Mouse (Mus musculus) liver, embryonic 11.5 days (tissue): ENCODE results near the gene Ess2. TPM values are rescaled to one million over a fixed set of nuclear protein-coding genes. Genes with fewer than 3 reads are reported as not detected.

Source experiments
- ATAC-seq: fragments of 200-750 bp; cut with Nextera tagmentation; replicated peaks from 2 replicates; pipeline ENCODE4 v1.8.0; 2017; ENCODE audit warnings: moderate number of reproducible peaks, mild to moderate bottlenecking, moderate TSS enrichment, moderate library complexity; ENCODE audit not compliant: low FRiP score
- DNase-seq: peaks from one replicate; pipeline ENCODE4 v3.0.0-alpha.2; 2017; ENCODE audit warnings: low spot score
- H3K27ac ChIP-seq: fragments of 300-500 bp; sonication (generic); 2 replicates; pipeline ENCODE4 v1.5.1; 2014; ENCODE audit warnings: mild to moderate bottlenecking, low read depth, low read length, control low read depth
- H3K27me3 ChIP-seq: fragments of 300-500 bp; sonication (generic); replicated peaks from 2 replicates; pipeline ENCODE4 v1.6.1; 2014; ENCODE audit warnings: low read length, mixed read lengths; ENCODE audit not compliant: control insufficient read depth, insufficient read depth
- H3K36me3 ChIP-seq: fragments of 300-500 bp; sonication (generic); 2 replicates; pipeline ENCODE4 v1.6.1; 2014; ENCODE audit warnings: mild to moderate bottlenecking, low read length, moderate library complexity, mixed read lengths; ENCODE audit not compliant: control insufficient read depth, insufficient read depth
- H3K4me1 ChIP-seq: fragments of 300-500 bp; sonication (generic); replicated peaks from 2 replicates; pipeline ENCODE4 v1.6.1; 2014; ENCODE audit warnings: low read length, mixed read lengths; ENCODE audit not compliant: control insufficient read depth, insufficient read depth
- H3K4me2 ChIP-seq: fragments of 300-500 bp; sonication (generic); 2 replicates; pipeline ENCODE4 v1.6.1; 2014; ENCODE audit warnings: mild to moderate bottlenecking, control low read depth, moderate library complexity
- H3K4me3 ChIP-seq: fragments of 300-500 bp; sonication (generic); 2 replicates; pipeline ENCODE4 v1.5.1; 2014; ENCODE audit warnings: low read depth, low read length, control low read depth
- H3K9ac ChIP-seq: fragments of 300-500 bp; sonication (generic); 2 replicates; pipeline ENCODE4 v1.6.1; 2014; ENCODE audit warnings: low read depth, low read length, control low read depth
- H3K9me3 ChIP-seq: fragments of 300-500 bp; sonication (generic); 2 replicates; pipeline ENCODE4 v1.6.1; 2016; ENCODE audit warnings: low read length, inconsistent platforms, mixed read lengths; ENCODE audit not compliant: control insufficient read depth
- WGBS: fragments of 180-500 bp; shearing (Covaris S2); extraction: QIAGEN DNeasy Blood & Tissue Kit; methylation state at CpG from one replicate; pipeline ENCODE4 v1.1.7; 2014; 5-methylcytosine and 5-hydroxymethylcytosine counted together
- polyA plus RNA-seq: library from polyadenylated mRNA; unstranded; fragments of >200 nt; fragmentation: Nextera tagmentation; extraction: Ambion mirVana; gene quantifications from 2 replicates; pipeline ENCODE4 v1.2.1, GENCODE M21; 2014

Gene Ess2
- polyA plus RNA-seq, 1 experiment from 2014 or later = 26.4 TPM

GRCm38 (mm10) chr16:17858592-17858991 lies 52.6 kb downstream of the Ess2 start:
- Histone ChIP-seq H3K9ac (no peak overlapping the region), H3K4me3 (no peak overlapping the region), H3K36me3 (peaks cover 39% of the 10 kb centered on the region), H3K4me2 (no peak overlapping the region), H3K4me1 (no peaks in the 10 kb centered on the region), H3K27ac (no peak overlapping the region), H3K9me3 (no peaks in the 10 kb centered on the region), H3K27me3 (no peaks in the 10 kb centered on the region)
- DNase-seq (no peak), ATAC-seq (no peak)

GRCm38 (mm10) chr16:17857157-17857556 lies 54.0 kb downstream of the Ess2 start:
- no peak overlapping the region for H3K9ac ChIP-seq

GRCm38 (mm10) chr16:17853263-17853662 lies 57.9 kb downstream of the Ess2 start:
- peaks cover 50% of the 10 kb centered on the region for H3K36me3 ChIP-seq
- no peaks in the 10 kb centered on the region for H3K4me1 ChIP-seq

More at GRCm38 (mm10) chr16:17857157-17857556, 54.0 kb downstream of the Ess2 start:
- no peaks in the 10 kb centered on the region for H3K4me1 ChIP-seq
- no peaks in the 10 kb centered on the region for H3K9me3 ChIP-seq
- ATAC-seq = no peak
- no peak for DNase-seq
- no peak overlapping the region for H3K4me3 ChIP-seq
- H3K27me3 ChIP-seq = no peaks in the 10 kb centered on the region
- H3K4me2 ChIP-seq = no peak overlapping the region
- H3K36me3 ChIP-seq = peaks cover 41% of the 10 kb centered on the region
- WGBS = 89% methylated on average over 7 of the region's 7 CpGs
- no peak overlapping the region for H3K27ac ChIP-seq

GRCm38 (mm10) chr16:17851860-17852259 lies 59.3 kb downstream of the Ess2 start:
- WGBS = 97% methylated on average over 1 of the region's 1 CpGs
- H3K36me3 ChIP-seq = peaks cover 42% of the 10 kb centered on the region
- ATAC-seq = no peak
- no peak overlapping the region for H3K4me3 ChIP-seq
- H3K4me2 ChIP-seq = no peak overlapping the region
- no peaks in the 10 kb centered on the region for H3K4me1 ChIP-seq
- H3K27ac ChIP-seq = no peak overlapping the region
- no peaks in the 10 kb centered on the region for H3K9me3 ChIP-seq
- DNase-seq = no peak
- no peaks in the 10 kb centered on the region for H3K27me3 ChIP-seq
- H3K9ac ChIP-seq = no peak overlapping the region

More at GRCm38 (mm10) chr16:17853263-17853662, 57.9 kb downstream of the Ess2 start:
- no peak for DNase-seq
- Histone ChIP-seq H3K9me3 (no peaks in the 10 kb centered on the region), H3K4me3 (no peak overlapping the region), H3K27ac (no peak overlapping the region), H3K9ac (no peak overlapping the region), H3K27me3 (no peaks in the 10 kb centered on the region), H3K4me2 (no peak overlapping the region)
- WGBS = 87% methylated on average over 2 of the region's 2 CpGs
- no peak for ATAC-seq

GRCm38 (mm10) chr16:17851331-17851730 lies 59.8 kb downstream of the Ess2 start:
- Histone ChIP-seq H3K27me3 (no peaks in the 10 kb centered on the region), H3K36me3 (peaks cover 39% of the 10 kb centered on the region), H3K4me2 (no peak overlapping the region), H3K4me3 (no peak overlapping the region), H3K4me1 (no peaks in the 10 kb centered on the region), H3K9me3 (no peaks in the 10 kb centered on the region), H3K27ac (no peak overlapping the region), H3K9ac (no peak overlapping the region)
- DNase-seq (no peak), ATAC-seq (no peak)
- WGBS = 96% methylated on average over 5 of the region's 5 CpGs

Other genes with a start within 250 kb of the Ess2 start
- gene Med15, start 178.5 kb downstream of the Ess2 start, polyA plus RNA-seq = 44.8 and 46.7 TPM in 2 replicates
- gene Klhl22, start 151.7 kb downstream of the Ess2 start, polyA plus RNA-seq = 47.5 and 49.3 TPM in 2 replicates
- gene Scarf2, start 114.1 kb downstream of the Ess2 start, polyA plus RNA-seq = 5.8 and 6.9 TPM in 2 replicates
- gene B830017H08Rik, start 78.2 kb downstream of the Ess2 start, polyA plus RNA-seq = not detected in 2 replicates
- gene Car15, start 73.0 kb downstream of the Ess2 start, polyA plus RNA-seq = 1.1 and 1.9 TPM in 2 replicates
- 0.18 and 0.25 TPM in 2 replicates for gene Gm20518, start 19.7 kb downstream of the Ess2 start, polyA plus RNA-seq
- not detected in 2 replicates for gene Tssk1, start 17.1 kb downstream of the Ess2 start, polyA plus RNA-seq
- gene Dgcr2, start 12.8 kb downstream of the Ess2 start, polyA plus RNA-seq = 47.9 and 52.9 TPM in 2 replicates
- 0.12 TPM in 1 of 2 replicates, not detected in the other for gene Tssk2, start 12.7 kb downstream of the Ess2 start, polyA plus RNA-seq
- gene Gsc2, start 3.7 kb upstream of the Ess2 start, polyA plus RNA-seq = 0.21 and 0.29 TPM in 2 replicates
- gene Slc25a1, start 16.9 kb upstream of the Ess2 start, polyA plus RNA-seq = 138 and 140 TPM in 2 replicates
- not detected in 2 replicates for gene Vpreb2, start 69.1 kb upstream of the Ess2 start, polyA plus RNA-seq
- gene Dgcr6, start 141.5 kb upstream of the Ess2 start, polyA plus RNA-seq = 74.1 and 79.8 TPM in 2 replicates
- gene Prodh, start 178.9 kb upstream of the Ess2 start, polyA plus RNA-seq = 16.5 and 19.1 TPM in 2 replicates
- 0.96 and 1.1 TPM in 2 replicates for gene Rtn4r, start 216.3 kb upstream of the Ess2 start, polyA plus RNA-seq